Mouse (Mus musculus): Measurements from ENCODE around the gene Slc17a1.

DNA sequence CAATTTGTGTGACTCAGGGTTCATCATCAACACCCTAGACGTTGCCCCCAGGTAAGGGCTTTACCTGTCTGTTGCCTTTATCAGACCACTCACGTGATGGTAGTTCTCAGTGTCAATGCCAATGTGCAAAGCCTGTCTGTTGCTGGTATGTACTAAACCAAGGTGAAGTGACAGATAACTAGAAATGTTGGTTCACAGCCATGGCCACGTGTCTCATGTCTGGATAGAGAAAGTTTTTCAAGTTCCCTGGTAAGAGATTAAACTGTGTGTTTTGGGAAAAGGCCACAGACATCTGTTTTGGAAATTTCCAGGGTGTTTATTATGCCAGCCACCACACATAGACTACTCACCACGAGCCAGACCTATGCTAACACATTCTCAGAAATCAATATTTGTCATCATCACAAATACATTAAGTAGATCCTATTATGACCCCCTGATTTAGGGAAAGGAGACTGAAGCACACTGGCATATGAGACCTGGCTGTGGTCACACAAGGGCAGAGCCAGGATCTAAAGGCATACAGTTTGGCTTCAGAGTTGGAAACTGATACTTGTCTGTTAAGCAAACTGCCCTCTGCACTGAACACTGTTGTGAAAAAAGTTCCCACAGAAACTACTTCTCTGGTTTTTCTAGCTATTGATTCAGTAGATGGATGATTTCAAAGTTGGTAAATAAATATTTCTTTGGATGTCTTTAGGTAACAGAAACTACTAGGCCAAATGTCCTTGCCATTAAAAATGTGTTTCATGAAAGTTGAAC is 47.2 kb upstream of the Slc17a1 start:
- no peak for TF ChIP-seq CTCF (conservative IDR thresholded peaks at IDR 0.05; ENCODE audit: low read length)
- no peak for TF ChIP-seq POU5F1 (IDR thresholded peaks at IDR 0.05; ENCODE audit: borderline replicate concordance, low read length)
- no peak for TF ChIP-seq NANOG (IDR thresholded peaks at IDR 0.05; ENCODE audit: borderline replicate concordance, low read length)

Measured in E14TG2a.4 (cell line).